Mouse (Mus musculus) myocyte (in vitro differentiated cells): ENCODE results near the gene Atxn7l3. TPM values are rescaled to one million over a fixed set of nuclear protein-coding genes. Genes with fewer than 3 reads are reported as not detected.

Experiments
- H3K27me3 ChIP-seq: one replicate; pipeline ENCODE4 v1.6.1; 2011; ENCODE audit not compliant: control insufficient read depth, insufficient read depth, insufficient read length
- H3K36me3 ChIP-seq: one replicate; pipeline ENCODE4 v1.6.1; 2011; ENCODE audit not compliant: control insufficient read depth, insufficient read depth
- H3K4me2 ChIP-seq: one replicate; pipeline ENCODE4 v1.6.1; 2011; ENCODE audit warnings: low read depth, control low read depth
- H3K4me3 ChIP-seq: one replicate; pipeline ENCODE4 v1.5.1; 2011; ENCODE audit warnings: mild to moderate bottlenecking, control low read depth, moderate library complexity
- H3K79me2 ChIP-seq: one replicate; pipeline ENCODE4 v1.6.1; 2011; ENCODE audit not compliant: control insufficient read depth, insufficient read depth
- H3ac ChIP-seq: one replicate; pipeline ENCODE4 v1.6.1; 2011; ENCODE audit not compliant: control insufficient read depth, insufficient read length
- CEBPB ChIP-seq: IDR thresholded peaks from 2 replicates; pipeline ENCODE4 v1.6.1; 2011; ENCODE audit warnings: mild to moderate bottlenecking, moderate library complexity; ENCODE audit not compliant: poor library complexity, insufficient read depth, severe bottlenecking
- E2F4 ChIP-seq: IDR thresholded peaks from one replicate; pipeline ENCODE4 v1.6.1; 2011; ENCODE audit warnings: mild to moderate bottlenecking, control low read depth, moderate library complexity; ENCODE audit not compliant: insufficient read depth
- MAX ChIP-seq: IDR thresholded peaks from one replicate; pipeline ENCODE4 v1.6.1; 2011; ENCODE audit warnings: low read depth, mild to moderate bottlenecking, control low read depth
- MYOD1 ChIP-seq, 3 experiments: IDR thresholded peaks; one replicate each; pipeline ENCODE4 v1.6.1; 2011; ENCODE audit warnings: control low read depth in 2 of 3, low read depth in 2 of 3, mild to moderate bottlenecking in 2 of 3, moderate library complexity in 1 of 3; ENCODE audit not compliant: insufficient read length in 2 of 3, control insufficient read depth in 1 of 3
- MYOG ChIP-seq, 3 experiments: IDR thresholded peaks; one replicate each; pipeline ENCODE4 v1.6.1; 2011; ENCODE audit warnings: control low read depth in 2 of 3, low read depth in 2 of 3, mild to moderate bottlenecking in 2 of 3; ENCODE audit not compliant: insufficient read length in 2 of 3, control insufficient read depth in 1 of 3, insufficient read depth in 1 of 3
- POLR2A ChIP-seq: IDR thresholded peaks from one replicate; pipeline ENCODE4 v1.6.1; 2011; ENCODE audit warnings: low read depth, mild to moderate bottlenecking, control low read depth, moderate library complexity; ENCODE audit not compliant: insufficient read length
- POLR2AphosphoS2 ChIP-seq: IDR thresholded peaks from one replicate; pipeline ENCODE4 v1.6.1; 2011; ENCODE audit warnings: low read depth, control low read depth; ENCODE audit not compliant: insufficient read length
- REST ChIP-seq: IDR thresholded peaks from one replicate; pipeline ENCODE4 v1.6.1; 2011; ENCODE audit warnings: mild to moderate bottlenecking, control low read depth, moderate library complexity; ENCODE audit not compliant: insufficient read depth, insufficient read length
- SRF ChIP-seq: IDR thresholded peaks from one replicate; pipeline ENCODE4 v1.6.1; 2011; ENCODE audit warnings: low read depth; ENCODE audit not compliant: control insufficient read depth, insufficient read length
- TCF12 ChIP-seq: IDR thresholded peaks from one replicate; pipeline ENCODE4 v1.6.1; 2011; ENCODE audit warnings: mild to moderate bottlenecking, control low read depth; ENCODE audit not compliant: poor library complexity, insufficient read depth, severe bottlenecking
- TCF3 ChIP-seq: IDR thresholded peaks from one replicate; pipeline ENCODE4 v1.6.1; 2011; ENCODE audit warnings: low read depth, control low read depth; ENCODE audit not compliant: insufficient read length
- USF1 ChIP-seq: IDR thresholded peaks from one replicate; pipeline ENCODE4 v1.6.1; 2011; ENCODE audit warnings: low read depth, mild to moderate bottlenecking, control low read depth, moderate library complexity
- polyA plus RNA-seq: library from polyadenylated mRNA; unstranded; fragments of >200 nt; fragmentation: generic; extraction: Trizol; gene quantifications from one replicate; pipeline ENCODE4 v1.2.1, GENCODE M21; 2012; ENCODE audit warnings: missing spikeins

The Atxn7l3 gene
- polyA plus RNA-seq, 1 experiment: 39.5 TPM

GRCm38 (mm10) chr11:102294887-102295597 lies 1.4 kb downstream of the Atxn7l3 start:
- peak; percentile 77 for TF ChIP-seq POLR2AphosphoS2
- no peak for TF ChIP-seq TCF3
- peak; percentile 59 for TF ChIP-seq POLR2A
- TF ChIP-seq CEBPB: no peak
- peaks cover 9% of the 10 kb centered on the region for H3K79me2 ChIP-seq
- peaks cover 22% of the 10 kb centered on the region for H3K36me3 ChIP-seq

DNA sequence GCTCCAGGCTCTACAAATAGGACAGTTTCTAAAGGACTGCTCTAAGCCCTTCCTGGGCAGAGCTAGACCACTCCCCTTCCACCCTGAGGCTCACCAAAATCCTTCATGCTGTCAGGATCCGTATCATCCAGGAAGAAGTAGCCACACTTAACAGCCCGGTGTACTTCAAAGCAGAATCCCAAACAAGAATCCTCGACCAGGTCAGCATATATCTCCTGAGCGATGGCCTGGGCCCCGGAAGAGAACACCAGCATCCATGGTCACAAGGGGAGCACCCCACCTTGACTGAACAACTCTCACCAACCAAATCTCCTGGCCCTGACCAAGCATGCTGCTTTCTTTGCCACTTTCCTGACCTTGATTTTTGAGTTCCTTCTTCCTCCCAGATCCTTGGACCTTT lies 2.0 kb downstream of the Atxn7l3 start:
- Histone ChIP-seq H3K36me3 (peaks cover 22% of the 10 kb centered on the region), H3ac (no peak overlapping the region), H3K79me2 (peaks cover 9% of the 10 kb centered on the region), H3K4me3 (peak overlapping the region; percentile 56), H3K4me2 (peak overlapping the region; percentile 92), H3K27me3 (no peaks in the 10 kb centered on the region)
- TF ChIP-seq USF1: no peak
- TF ChIP-seq E2F4: no peak
- TF ChIP-seq MAX: no peak
- no peak for TF ChIP-seq TCF12
- no peak for TF ChIP-seq MYOD1 (IDR thresholded peaks at IDR 0.05; ENCODE audit: control insufficient read depth in 1 of 3, insufficient read length in 2 of 3, low read depth in 2 of 3)
- TF ChIP-seq REST: no peak
- TF ChIP-seq MYOG (IDR thresholded peaks at IDR 0.05; ENCODE audit: control insufficient read depth in 1 of 3, insufficient read depth in 1 of 3, insufficient read length in 2 of 3, low read depth in 2 of 3): no peak
- TF ChIP-seq CEBPB: no peak
- no peak for TF ChIP-seq POLR2A
- TF ChIP-seq SRF: no peak
- TF ChIP-seq TCF3: no peak

More at GRCm38 (mm10) chr11:102294887-102295597, 1.4 kb downstream of the Atxn7l3 start:
- H3ac ChIP-seq: peak overlapping the region; percentile 88
- peak overlapping the region; percentile 92 for H3K4me2 ChIP-seq
- H3K4me3 ChIP-seq: peak overlapping the region; percentile 56
- H3K27me3 ChIP-seq: no peaks in the 10 kb centered on the region

GRCm38 (mm10) chr11:102293971-102294370 lies 2.5 kb downstream of the Atxn7l3 start:
- H3K36me3 ChIP-seq: peaks cover 22% of the 10 kb centered on the region
- no peak overlapping the region for H3ac ChIP-seq
- TF ChIP-seq USF1 (no peak), E2F4 (no peak), SRF (no peak), MYOG (IDR thresholded peaks at IDR 0.05; ENCODE audit: control insufficient read depth in 1 of 3, insufficient read depth in 1 of 3, insufficient read length in 2 of 3, low read depth in 2 of 3) (no peak), MAX (no peak), REST (no peak), TCF12 (no peak), CEBPB (no peak), POLR2A (no peak)
- H3K4me3 ChIP-seq: peak overlapping the region; percentile 56
- no peak overlapping the region for H3K4me2 ChIP-seq
- no peaks in the 10 kb centered on the region for H3K27me3 ChIP-seq
- H3K79me2 ChIP-seq: peaks cover 9% of the 10 kb centered on the region

GRCm38 (mm10) chr11:102291051-102291535 lies 5.3 kb downstream of the Atxn7l3 start:
- H3K4me2 ChIP-seq: no peak overlapping the region
- peaks cover 22% of the 10 kb centered on the region for H3K36me3 ChIP-seq
- H3K27me3 ChIP-seq: no peaks in the 10 kb centered on the region
- H3K4me3 ChIP-seq: no peak overlapping the region
- TF ChIP-seq POLR2AphosphoS2: no peak
- TF ChIP-seq USF1: no peak
- TF ChIP-seq E2F4: no peak
- peaks cover 12% of the 10 kb centered on the region for H3K79me2 ChIP-seq
- no peak overlapping the region for H3ac ChIP-seq

DNA sequence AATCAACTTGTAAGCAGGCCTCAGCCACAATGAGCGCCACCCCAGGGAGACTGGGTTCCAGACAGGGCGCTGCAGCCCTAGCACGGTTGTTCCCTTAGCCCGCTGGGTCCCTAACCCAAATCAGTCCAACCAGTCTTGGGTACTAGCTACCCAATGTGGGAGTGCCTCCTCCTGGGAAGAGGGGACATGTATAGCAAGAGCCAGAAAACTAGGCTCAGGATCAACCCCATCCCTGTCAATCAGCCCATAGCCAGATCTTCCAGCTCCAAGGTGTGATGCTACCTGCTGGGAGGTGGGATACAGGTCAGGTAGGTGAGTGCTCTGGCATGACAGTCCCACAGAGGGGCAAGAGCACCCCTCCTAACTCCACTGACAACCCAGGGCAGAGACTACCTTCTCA lies 6.3 kb downstream of the Atxn7l3 start:
- peaks cover 21% of the 10 kb centered on the region for H3K79me2 ChIP-seq
- no peak overlapping the region for H3K4me2 ChIP-seq
- peaks cover 22% of the 10 kb centered on the region for H3K36me3 ChIP-seq
- H3ac ChIP-seq: no peak overlapping the region
- TF ChIP-seq TCF12 (no peak), E2F4 (no peak), REST (no peak), POLR2AphosphoS2 (peak; percentile 31), USF1 (no peak), SRF (no peak)
- H3K27me3 ChIP-seq: no peaks in the 10 kb centered on the region
- H3K4me3 ChIP-seq: no peak overlapping the region
